Mouse (Mus musculus) activated CD4-positive, CD25-positive, alpha-beta regulatory T cell, adult 9 weeks (primary cell): ENCODE results near the gene Gzmk. TPM values are rescaled to one million over a fixed set of nuclear protein-coding genes. Genes with fewer than 3 reads are reported as not detected.

Source experiments
- polyA plus RNA-seq: library from polyadenylated mRNA; unstranded; fragments of 100-300 nt; shearing (Covaris generic); gene quantifications from one replicate; pipeline ENCODE4 v1.2.1, GENCODE M21; 2017

Gene Gzmk
- polyA plus RNA-seq = 4.0 TPM

DNA sequence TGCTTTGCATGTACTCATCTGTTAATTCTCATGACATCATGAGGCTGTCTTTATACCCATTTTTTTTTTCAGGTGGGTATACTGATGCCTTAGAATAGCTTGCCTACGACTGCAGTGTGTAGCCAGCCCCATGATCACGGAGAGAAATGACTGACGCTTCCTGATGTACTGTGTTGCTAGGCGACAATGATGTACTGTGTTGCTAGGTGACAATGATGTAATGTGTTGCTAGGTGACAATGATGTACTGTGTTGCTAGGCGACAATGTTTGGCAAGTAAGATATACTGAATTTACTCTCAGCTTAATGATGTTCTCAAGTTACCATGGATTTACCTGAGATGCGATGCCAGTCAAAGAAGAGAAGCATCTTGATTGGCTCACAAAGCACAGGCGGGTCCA lies at the start of gene Gzmk:
Gene Gzmk (minus strand): TSS at position 98 of the 400 bp plus-strand sequence.

DNA sequence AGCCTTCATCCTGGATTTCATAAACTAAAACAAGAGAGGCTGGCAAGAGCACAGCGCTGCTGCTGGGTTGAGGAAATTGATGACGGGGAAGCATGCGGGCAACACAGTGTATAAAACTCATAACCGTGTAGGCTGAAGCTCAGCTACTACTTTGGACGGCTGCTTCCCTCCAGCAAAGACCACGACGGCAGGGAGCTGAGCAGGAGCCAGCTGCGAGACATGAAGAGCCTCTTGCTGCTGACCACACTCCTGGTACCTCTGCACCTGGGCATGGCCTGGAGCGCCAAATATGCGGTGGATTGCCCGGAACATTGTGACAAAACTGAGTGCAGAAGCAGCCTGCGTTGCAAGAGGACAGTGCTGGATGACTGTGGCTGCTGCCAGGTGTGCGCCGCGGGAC lies 16.1 kb downstream of the Gzmk start, which contains the start of gene Esm1:
Gene Esm1 (plus strand): TSS at position 36 of the 400 bp plus-strand sequence.

Other genes with a start within 250 kb of the Gzmk start
- not detected for gene Ccno, start 238.1 kb downstream of the Gzmk start, polyA plus RNA-seq
- gene Mcidas, start 232.1 kb downstream of the Gzmk start, polyA plus RNA-seq = not detected
- not detected for gene Cdc20b, start 190.8 kb downstream of the Gzmk start, polyA plus RNA-seq
- gene Gpx8, start 179.5 kb downstream of the Gzmk start, polyA plus RNA-seq = not detected
- gene Gzma, start 124.9 kb downstream of the Gzmk start, polyA plus RNA-seq = 3.5 TPM
- 0.26 TPM for gene Esm1, start 16.2 kb downstream of the Gzmk start, polyA plus RNA-seq
- gene BC067074, start 67.3 kb upstream of the Gzmk start, polyA plus RNA-seq = not detected